7 mouse cellular contexts compared by ENCODE assay signal in the genomic region with DNA sequence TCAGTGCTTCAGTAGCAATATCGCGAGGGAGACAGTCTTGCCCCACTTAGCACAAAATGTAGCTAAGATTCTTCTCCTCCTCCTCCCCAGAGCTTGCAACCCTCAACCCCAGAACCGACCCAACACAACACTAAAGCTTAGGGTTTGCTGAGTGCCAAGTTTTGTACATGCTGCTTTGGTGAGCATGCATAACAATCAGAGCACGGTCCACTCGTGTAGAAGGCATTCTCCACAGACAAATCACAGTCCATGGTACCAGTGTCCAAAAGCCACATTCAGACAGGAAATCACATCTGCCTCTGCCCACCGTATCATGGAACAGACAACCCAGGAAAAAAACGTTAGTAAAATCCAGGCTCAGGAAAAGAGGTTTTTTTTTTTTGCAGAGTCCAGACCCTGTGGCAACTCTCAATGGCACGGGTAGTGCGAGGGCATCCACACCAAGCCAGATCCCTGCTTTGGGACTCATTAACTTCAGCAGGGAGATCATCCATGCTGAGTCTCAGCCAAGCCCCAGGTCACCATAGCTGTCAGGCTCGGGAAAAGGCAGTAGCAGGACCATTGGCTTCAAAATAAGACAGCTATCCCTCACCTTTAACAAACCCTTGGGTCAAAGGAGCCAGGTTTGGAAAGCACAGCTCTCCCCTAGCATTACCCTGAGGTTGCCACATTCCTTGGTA.
A peak's percentile ranks its signal among the peaks of the same experiment; 100 is the strongest.
DNase-seq lines count a peak whose midpoint lies in the region; ATAC-seq and TF ChIP-seq lines count a peak whose summit lies in the region.

No protein-coding gene starts in this region.

- H3K27ac ChIP-seq in liver, embryonic 12.5 days, result no peak overlapping the region
- H3K27ac ChIP-seq in liver, postnatal 0 days (ENCODE audit: low read depth), result no peak overlapping the region
- H3K27ac ChIP-seq in embryonic facial prominence, embryonic 13.5 days, result no peak overlapping the region
- H3K27ac ChIP-seq in intestine, embryonic 14.5 days (ENCODE audit: low read depth), result no peak overlapping the region
- peak overlapping the region; percentile 89 for H3K27ac ChIP-seq in olfactory bulb, adult 2 months (ENCODE audit: insufficient read depth, low read depth, low read length)

- 0 out of 2 replicates have a peak overlapping the region, but pooled peaks have one; percentile 40 for H3K4me3 ChIP-seq in liver, embryonic 12.5 days
- no peak overlapping the region for H3K4me3 ChIP-seq in liver, postnatal 0 days (ENCODE audit: low read depth, low read length)
- peak overlapping the region; percentile 58 for H3K4me3 ChIP-seq in embryonic facial prominence, embryonic 13.5 days
- H3K4me3 ChIP-seq in intestine, embryonic 14.5 days (ENCODE audit: low read depth, low read length), result peak overlapping the region; percentile 50
- peak overlapping the region; percentile 66 for H3K4me3 ChIP-seq in olfactory bulb, adult 2 months (ENCODE audit: insufficient read depth, low read depth, low read length)

- H3K9ac ChIP-seq in liver, embryonic 12.5 days, result no peak overlapping the region
- no peak overlapping the region for H3K9ac ChIP-seq in liver, postnatal 0 days (replicated peaks)
- H3K9ac ChIP-seq in embryonic facial prominence, embryonic 13.5 days, result peak overlapping the region; percentile 70
- no peak overlapping the region for H3K9ac ChIP-seq in intestine, embryonic 14.5 days (ENCODE audit: low read length)

- no peak for TF ChIP-seq EP300 in liver, postnatal 0 days (IDR thresholded peaks at IDR 0.05; ENCODE audit: low read depth)

- DNase-seq in liver, postnatal 0 days, result no peak
- DNase-seq in intestine, embryonic 14.5 days (ENCODE audit: low spot score), result peak; percentile 48
- DNase-seq in embryo, embryonic 11 days, result no peak
- DNase-seq in layer of hippocampus, postnatal 36 days, result no peak

- ATAC-seq in liver, embryonic 12.5 days, result no peak
- no peak for ATAC-seq in liver, postnatal 0 days
- ATAC-seq in embryonic facial prominence, embryonic 13.5 days (ENCODE audit: insufficient number of reproducible peaks, insufficient read depth, low FRiP score, low TSS enrichment, low read depth), result no peak
- no peak for ATAC-seq in intestine, embryonic 14.5 days (replicated peaks; ENCODE audit: low FRiP score, low TSS enrichment, low read depth)

- no peaks in the 10 kb centered on the region for H3K4me1 ChIP-seq in liver, embryonic 12.5 days
- H3K4me1 ChIP-seq in liver, postnatal 0 days (ENCODE audit: insufficient read depth), result no peaks in the 10 kb centered on the region
- peaks cover 11% of the 10 kb centered on the region for H3K4me1 ChIP-seq in embryonic facial prominence, embryonic 13.5 days
- no peaks in the 10 kb centered on the region; the same call in 1 of the 2 replicates for H3K4me1 ChIP-seq in intestine, embryonic 14.5 days (replicated peaks; ENCODE audit: control insufficient read depth, insufficient read depth, low read length)
- H3K4me1 ChIP-seq in olfactory bulb, adult 2 months (ENCODE audit: control insufficient read depth, insufficient read depth, low read length), result 0 out of 2 replicates have a peak, but pooled peaks cover 2% of the 10 kb centered on the region

- H3K4me2 ChIP-seq in liver, embryonic 12.5 days, result peak overlapping the region; percentile 58
- no peak overlapping the region for H3K4me2 ChIP-seq in liver, postnatal 0 days (ENCODE audit: low read depth, low read length)
- H3K4me2 ChIP-seq in embryonic facial prominence, embryonic 13.5 days, result peak overlapping the region; percentile 96
- peak overlapping the region; percentile 95 for H3K4me2 ChIP-seq in intestine, embryonic 14.5 days (ENCODE audit: low read length)

- TF ChIP-seq CTCF in liver, postnatal 0 days (IDR thresholded peaks at IDR 0.05; ENCODE audit: low read depth), result no peak
- no peak for TF ChIP-seq CTCF in olfactory bulb, adult 2 months (IDR thresholded peaks at IDR 0.05; ENCODE audit: insufficient read depth, low read depth, low read length)

- peaks cover 52% of the 10 kb centered on the region for H3K27me3 ChIP-seq in liver, embryonic 12.5 days (replicated peaks)
- peaks cover 39% of the 10 kb centered on the region for H3K27me3 ChIP-seq in liver, postnatal 0 days (ENCODE audit: insufficient read depth, low read length)
- H3K27me3 ChIP-seq in embryonic facial prominence, embryonic 13.5 days, result peaks cover 42% of the 10 kb centered on the region
- peaks cover 26% of the 10 kb centered on the region for H3K27me3 ChIP-seq in intestine, embryonic 14.5 days (replicated peaks; ENCODE audit: control insufficient read depth, insufficient read depth, low read length)

- 44% methylated on average over 10 of the region's 10 CpGs for WGBS in liver, embryonic 12.5 days (ENCODE audit: insufficient replicate concordance)
- 46% methylated on average over 10 of the region's 10 CpGs for WGBS in liver, postnatal 0 days (ENCODE audit: insufficient replicate concordance)
- WGBS in embryonic facial prominence, embryonic 13.5 days, result 50% methylated on average over 10 of the region's 10 CpGs
- WGBS in intestine, embryonic 14.5 days, result 47% methylated on average over 10 of the region's 10 CpGs
- 12% methylated on average over 10 of the region's 10 CpGs for WGBS in olfactory bulb, adult 2 months

- TF ChIP-seq POLR2A in olfactory bulb, adult 2 months (IDR thresholded peaks at IDR 0.05; ENCODE audit: insufficient read depth, low read depth, low read length), result no peak

- no peaks in the 10 kb centered on the region for H3K9me3 ChIP-seq in liver, embryonic 12.5 days (replicated peaks)
- H3K9me3 ChIP-seq in liver, postnatal 0 days (ENCODE audit: low read length), result no peaks in the 10 kb centered on the region
- no peaks in the 10 kb centered on the region for H3K9me3 ChIP-seq in embryonic facial prominence, embryonic 13.5 days
- no peaks in the 10 kb centered on the region for H3K9me3 ChIP-seq in intestine, embryonic 14.5 days (ENCODE audit: control insufficient read depth, low read length)

- no peaks in the 10 kb centered on the region for H3K36me3 ChIP-seq in liver, embryonic 12.5 days
- no peaks in the 10 kb centered on the region for H3K36me3 ChIP-seq in liver, postnatal 0 days (replicated peaks; ENCODE audit: insufficient read depth, low read length)
- no peaks in the 10 kb centered on the region for H3K36me3 ChIP-seq in embryonic facial prominence, embryonic 13.5 days
- no peaks in the 10 kb centered on the region for H3K36me3 ChIP-seq in intestine, embryonic 14.5 days (ENCODE audit: control insufficient read depth, insufficient read depth, low read length)
